Mouse (Mus musculus): ENCODE measurements at regions not wholly inside any gene's neighbourhood (a gene's known extent, or its start where the extent isn't known, plus 50 kb on each side); places are given as distances from the start of the nearest gene placed in this dataset.

- 0 out of 2 replicates have a peak, but pooled peaks have one; percentile 20 for ATAC-seq (ENCODE audit: low read depth)
- no peak overlapping the region for H3K4me3 ChIP-seq (ENCODE audit: low read length)
- H3K9me3 ChIP-seq (ENCODE audit: control insufficient read depth, low read length), result no peaks in the 10 kb centered on the region
- H3K4me1 ChIP-seq (replicated peaks; ENCODE audit: control insufficient read depth, insufficient read depth, low read length), result 0 out of 2 replicates have a peak, but pooled peaks cover 4% of the 10 kb centered on the region
- H3K9ac ChIP-seq (ENCODE audit: low read length), result no peak overlapping the region
- H3K36me3 ChIP-seq (ENCODE audit: control insufficient read depth, insufficient read depth, low read length), result no peaks in the 10 kb centered on the region
- H3K4me2 ChIP-seq (ENCODE audit: low read depth, low read length), result no peak overlapping the region
- H3K27me3 ChIP-seq (ENCODE audit: control insufficient read depth, insufficient read depth, low read depth, low read length), result no peaks in the 10 kb centered on the region
- H3K27ac ChIP-seq (ENCODE audit: low read length), result no peak overlapping the region
Observed at GRCm38 (mm10) chr10:8018229-8019026, 62.4 kb upstream of the Tab2 start.

- no peaks in the 10 kb centered on the region for H3K27me3 ChIP-seq (ENCODE audit: control insufficient read depth, insufficient read depth, low read depth, low read length)
- H3K4me2 ChIP-seq (ENCODE audit: low read depth, low read length), result no peak overlapping the region
- ATAC-seq (ENCODE audit: low read depth), result no peak
- no peak overlapping the region for H3K4me3 ChIP-seq (ENCODE audit: low read length)
- H3K9me3 ChIP-seq (ENCODE audit: control insufficient read depth, low read length), result no peaks in the 10 kb centered on the region
- no peaks in the 10 kb centered on the region for H3K4me1 ChIP-seq (replicated peaks; ENCODE audit: control insufficient read depth, insufficient read depth, low read length)
- no peaks in the 10 kb centered on the region for H3K36me3 ChIP-seq (ENCODE audit: control insufficient read depth, insufficient read depth, low read length)
- H3K9ac ChIP-seq (ENCODE audit: low read length), result no peak overlapping the region
- H3K27ac ChIP-seq (ENCODE audit: low read length), result no peak overlapping the region
- WGBS, result 81% methylated on average over 2 of the region's 2 CpGs
Observed at GRCm38 (mm10) chr10:8016741-8017140, 60.7 kb upstream of the Tab2 start.

- Histone ChIP-seq H3K9me3 (ENCODE audit: control insufficient read depth, low read length) (no peaks in the 10 kb centered on the region), H3K27ac (ENCODE audit: low read length) (no peak overlapping the region), H3K4me2 (ENCODE audit: low read depth, low read length) (no peak overlapping the region), H3K4me1 (replicated peaks; ENCODE audit: control insufficient read depth, insufficient read depth, low read length) (no peaks in the 10 kb centered on the region), H3K9ac (ENCODE audit: low read length) (no peak overlapping the region), H3K27me3 (ENCODE audit: control insufficient read depth, insufficient read depth, low read depth, low read length) (no peaks in the 10 kb centered on the region), H3K4me3 (ENCODE audit: low read length) (no peak overlapping the region), H3K36me3 (ENCODE audit: control insufficient read depth, insufficient read depth, low read length) (no peaks in the 10 kb centered on the region)
- WGBS, result 33% methylated on average over 4 of the region's 4 CpGs
- no peak for ATAC-seq (ENCODE audit: low read depth)
Observed at GRCm38 (mm10) chr10:8011744-8012143, 55.7 kb upstream of the Tab2 start.

GRCm38 (mm10) chr10:8011138-8011537 lies 55.1 kb upstream of the Tab2 start:
- no peaks in the 10 kb centered on the region for H3K9me3 ChIP-seq (ENCODE audit: control insufficient read depth, low read length)
- ATAC-seq (ENCODE audit: low read depth), result no peak
- WGBS, result 64% methylated on average over 9 of the region's 9 CpGs
- no peak overlapping the region for H3K9ac ChIP-seq (ENCODE audit: low read length)
- no peak overlapping the region for H3K4me2 ChIP-seq (ENCODE audit: low read depth, low read length)
- no peaks in the 10 kb centered on the region for H3K4me1 ChIP-seq (replicated peaks; ENCODE audit: control insufficient read depth, insufficient read depth, low read length)
- H3K27ac ChIP-seq (ENCODE audit: low read length), result no peak overlapping the region
- H3K36me3 ChIP-seq (ENCODE audit: control insufficient read depth, insufficient read depth, low read length), result no peaks in the 10 kb centered on the region
- H3K27me3 ChIP-seq (ENCODE audit: control insufficient read depth, insufficient read depth, low read depth, low read length), result no peaks in the 10 kb centered on the region
- H3K4me3 ChIP-seq (ENCODE audit: low read length), result no peak overlapping the region

DNA sequence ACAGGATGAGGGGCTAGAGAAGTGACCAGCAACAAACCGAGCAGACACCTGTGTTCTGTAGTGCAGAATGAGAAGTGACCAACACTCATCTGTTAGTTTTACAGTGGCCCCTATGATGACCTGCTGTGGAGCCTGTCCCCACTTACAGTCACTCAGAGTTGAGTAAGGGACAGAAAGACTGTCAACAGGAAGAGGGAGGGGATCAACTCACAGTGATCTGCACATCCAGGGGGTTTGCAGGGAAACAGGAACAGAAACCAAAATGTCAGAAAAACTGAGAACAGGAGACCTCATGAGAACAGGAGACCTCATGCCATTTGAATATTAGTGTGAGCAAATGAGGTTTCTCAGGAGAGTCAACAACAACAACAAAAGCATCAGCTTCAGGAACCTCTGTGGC lies 53.8 kb upstream of the Tab2 start:
- H3K9me3 ChIP-seq (ENCODE audit: control insufficient read depth, low read length), result no peaks in the 10 kb centered on the region
- H3K27me3 ChIP-seq (ENCODE audit: control insufficient read depth, insufficient read depth, low read depth, low read length), result no peaks in the 10 kb centered on the region
- H3K27ac ChIP-seq (ENCODE audit: low read length), result no peak overlapping the region
- no peak overlapping the region for H3K4me3 ChIP-seq (ENCODE audit: low read length)
- H3K9ac ChIP-seq (ENCODE audit: low read length), result no peak overlapping the region
- H3K36me3 ChIP-seq (ENCODE audit: control insufficient read depth, insufficient read depth, low read length), result no peaks in the 10 kb centered on the region
- ATAC-seq (ENCODE audit: low read depth), result no peak
- H3K4me2 ChIP-seq (ENCODE audit: low read depth, low read length), result no peak overlapping the region
- H3K4me1 ChIP-seq (replicated peaks; ENCODE audit: control insufficient read depth, insufficient read depth, low read length), result no peaks in the 10 kb centered on the region
- WGBS, result 83% methylated on average over 1 of the region's 1 CpGs

DNA sequence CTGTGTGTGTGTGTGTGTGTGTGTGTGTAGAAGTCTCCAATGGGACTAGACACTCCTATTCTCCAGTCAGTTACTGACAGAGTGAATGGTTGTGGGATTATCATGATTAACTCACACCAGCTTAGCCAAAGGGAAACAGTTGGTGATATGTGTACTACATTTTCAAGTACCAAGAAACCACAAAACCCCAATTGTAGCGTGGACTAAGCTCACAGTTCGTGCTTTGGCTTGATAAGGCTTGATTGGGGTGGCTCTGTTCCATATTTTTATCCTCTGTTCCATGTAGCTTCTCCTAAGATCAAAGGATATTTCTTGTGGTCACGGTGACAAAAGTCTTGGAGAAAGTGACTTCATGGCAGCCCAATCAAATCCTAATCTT lies 51.9 kb upstream of the Tab2 start:
- Histone ChIP-seq H3K9ac (ENCODE audit: low read length) (no peak overlapping the region), H3K9me3 (ENCODE audit: control insufficient read depth, low read length) (0 out of 2 replicates have a peak, but pooled peaks cover 2% of the 10 kb centered on the region), H3K27me3 (ENCODE audit: control insufficient read depth, insufficient read depth, low read depth, low read length) (no peaks in the 10 kb centered on the region), H3K4me1 (replicated peaks; ENCODE audit: control insufficient read depth, insufficient read depth, low read length) (no peaks in the 10 kb centered on the region), H3K36me3 (ENCODE audit: control insufficient read depth, insufficient read depth, low read length) (no peaks in the 10 kb centered on the region), H3K4me3 (ENCODE audit: low read length) (no peak overlapping the region), H3K4me2 (ENCODE audit: low read depth, low read length) (no peak overlapping the region), H3K27ac (ENCODE audit: low read length) (no peak overlapping the region)
- WGBS, result 63% methylated on average over 3 of the region's 3 CpGs
- no peak for ATAC-seq (ENCODE audit: low read depth)

DNA sequence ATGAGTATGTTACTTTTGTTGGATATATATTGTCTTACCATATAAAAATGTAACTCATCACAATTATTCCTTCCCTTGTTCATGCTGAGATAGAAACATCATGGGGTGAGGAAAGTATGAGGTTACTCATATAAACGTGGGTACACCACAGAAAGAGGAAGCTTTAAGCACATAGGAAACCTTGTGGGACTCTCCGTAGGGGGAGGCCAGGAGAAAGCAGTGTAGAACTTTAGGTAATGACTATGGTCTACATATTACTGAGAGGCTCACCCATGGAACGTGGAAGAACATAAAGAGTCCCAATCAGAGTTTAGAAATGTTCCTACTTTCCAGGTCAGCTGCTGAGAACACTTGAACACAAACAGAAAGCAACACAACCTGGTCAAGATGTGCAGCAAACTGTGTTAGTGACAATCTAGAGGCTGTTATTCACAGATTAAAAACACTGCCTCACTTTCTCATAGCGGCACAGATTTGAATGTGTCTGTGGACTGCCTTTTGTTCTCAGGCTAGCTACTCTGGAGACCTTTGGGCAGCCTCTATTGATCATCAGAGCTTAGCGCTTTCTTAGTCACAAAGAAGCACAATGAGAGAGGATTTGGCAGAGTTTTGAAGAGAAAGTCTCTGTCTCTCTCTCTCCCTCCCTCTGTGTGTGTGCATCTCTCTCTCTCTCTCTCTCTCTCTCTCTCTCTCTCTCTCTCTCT lies 51.4 kb upstream of the Tab2 start:
- Histone ChIP-seq H3K27ac (ENCODE audit: low read length) (no peak overlapping the region), H3K27me3 (ENCODE audit: control insufficient read depth, insufficient read depth, low read depth, low read length) (no peaks in the 10 kb centered on the region), H3K9me3 (ENCODE audit: control insufficient read depth, low read length) (0 out of 2 replicates have a peak, but pooled peaks cover 2% of the 10 kb centered on the region), H3K36me3 (ENCODE audit: control insufficient read depth, insufficient read depth, low read length) (no peaks in the 10 kb centered on the region), H3K4me2 (ENCODE audit: low read depth, low read length) (no peak overlapping the region), H3K4me1 (replicated peaks; ENCODE audit: control insufficient read depth, insufficient read depth, low read length) (no peaks in the 10 kb centered on the region), H3K9ac (ENCODE audit: low read length) (no peak overlapping the region), H3K4me3 (ENCODE audit: low read length) (no peak overlapping the region)
- ATAC-seq (ENCODE audit: low read depth), result no peak
- WGBS, result 73% methylated on average over 5 of the region's 5 CpGs
